Mouse (Mus musculus): ENCODE results near the gene Olfr561. TPM values are rescaled to one million over a fixed set of nuclear protein-coding genes. Genes with fewer than 3 reads are reported as not detected.

Gene Olfr561
- polyA plus RNA-seq (2014; fragmentation: Nextera tagmentation; extraction: Ambion mirVana) = not detected in 2 replicates

DNA sequence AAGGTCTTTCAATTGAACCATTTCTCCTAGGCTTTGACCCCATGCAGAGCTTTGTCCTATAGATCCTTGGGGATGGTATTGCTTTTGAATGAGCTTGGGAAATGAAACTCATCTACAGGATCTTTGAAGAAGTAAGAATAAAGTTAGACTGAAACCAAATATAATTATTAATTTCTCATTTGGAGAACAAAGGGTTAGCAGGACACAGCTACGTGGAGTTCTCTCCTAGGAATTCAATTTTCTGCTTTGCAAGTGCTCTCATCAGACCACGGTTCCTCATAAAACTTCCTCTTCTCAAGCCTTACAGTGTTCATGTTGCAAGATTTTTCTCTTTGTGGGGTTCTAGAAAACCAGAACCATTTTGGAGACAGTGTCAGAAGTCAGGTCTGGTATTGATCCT, at the start of gene Olfr561:
Gene Olfr561, plus strand, starts transcription at position 301 of the 400 bp plus-strand sequence.
- H3K27me3 ChIP-seq (ENCODE audit: control insufficient read depth, insufficient read depth, low read length) = no peaks in the 10 kb centered on the region
- no peaks in the 10 kb centered on the region for H3K9me3 ChIP-seq (replicated peaks; ENCODE audit: control insufficient read depth, low read length)
- WGBS (ENCODE audit: insufficient replicate concordance) = 75% methylated on average over 2 of the region's 2 CpGs
- H3K36me3 ChIP-seq (ENCODE audit: control insufficient read depth, insufficient read depth, low read length) = no peaks in the 10 kb centered on the region
- H3K4me1 ChIP-seq (ENCODE audit: control insufficient read depth, insufficient read depth, low read length) = no peaks in the 10 kb centered on the region
- no peak within 1 kb of the TSS for H3K4me3 ChIP-seq (ENCODE audit: low read depth, low read length)
- no peak within 1 kb of the TSS for H3K9ac ChIP-seq (ENCODE audit: low read depth, low read length)
- ATAC-seq (replicated peaks; ENCODE audit: insufficient number of reproducible peaks, low FRiP score, low TSS enrichment) = no peak
- H3K4me2 ChIP-seq = no peak within 1 kb of the TSS
- no peak within 1 kb of the TSS for H3K27ac ChIP-seq (ENCODE audit: low read depth, low read length)

DNA sequence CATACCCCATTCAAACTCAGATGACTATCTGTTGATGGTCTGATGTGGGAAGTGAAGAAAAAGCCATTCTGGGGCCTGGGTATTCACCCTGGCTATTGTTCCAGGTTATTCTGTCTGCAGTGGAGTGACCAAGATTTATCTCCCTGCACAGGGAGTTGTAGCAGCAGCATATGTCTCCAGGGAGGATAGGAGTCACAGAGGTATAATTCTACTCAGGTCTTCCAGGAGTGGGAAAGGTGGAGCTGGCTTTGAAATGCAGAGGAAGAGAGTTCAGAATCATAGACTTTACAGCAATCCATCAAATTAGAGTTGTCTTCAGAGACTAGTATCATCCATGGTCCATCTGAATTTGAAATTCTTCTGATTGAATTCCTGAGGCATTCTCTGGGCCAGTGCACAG, 43.6 kb upstream of the Olfr561 start, which contains the start of gene Olfr559:
Gene Olfr559, minus strand, starts transcription at position 101 of the 400 bp plus-strand sequence.
- H3K4me1 ChIP-seq (ENCODE audit: control insufficient read depth, insufficient read depth, low read length) = no peaks in the 10 kb centered on the region
- ATAC-seq (replicated peaks; ENCODE audit: insufficient number of reproducible peaks, low FRiP score, low TSS enrichment) = no peak
- H3K4me3 ChIP-seq (ENCODE audit: low read depth, low read length) = no peak within 1 kb of the TSS
- H3K9ac ChIP-seq (ENCODE audit: low read depth, low read length) = no peak within 1 kb of the TSS
- no peaks in the 10 kb centered on the region for H3K9me3 ChIP-seq (replicated peaks; ENCODE audit: control insufficient read depth, low read length)
- no peaks in the 10 kb centered on the region for H3K36me3 ChIP-seq (ENCODE audit: control insufficient read depth, insufficient read depth, low read length)
- no peak within 1 kb of the TSS for H3K27ac ChIP-seq (ENCODE audit: low read depth, low read length)
- H3K4me2 ChIP-seq = no peak within 1 kb of the TSS
- H3K27me3 ChIP-seq (ENCODE audit: control insufficient read depth, insufficient read depth, low read length) = no peaks in the 10 kb centered on the region

DNA sequence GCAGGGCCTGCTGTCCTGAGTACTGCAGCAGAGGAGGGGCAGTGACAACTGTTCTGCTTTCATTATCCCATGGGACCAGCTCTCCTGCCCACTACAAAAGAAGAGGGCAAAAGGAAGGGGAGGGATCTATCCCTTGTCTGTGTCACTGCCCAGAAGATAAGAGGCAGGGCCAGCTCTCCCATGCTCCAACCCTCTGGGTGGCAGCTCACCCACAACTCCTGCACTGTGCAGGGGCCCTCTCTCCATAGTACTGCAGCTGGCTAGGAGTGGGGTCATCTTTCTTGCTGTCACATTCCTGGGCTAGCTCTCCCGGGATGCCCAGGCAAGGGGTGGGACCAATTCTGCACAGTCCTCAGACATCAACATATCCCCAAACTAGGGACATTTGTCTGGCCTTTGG, 37.2 kb upstream of the Olfr561 start:
- Histone ChIP-seq H3K27ac (ENCODE audit: low read depth, low read length) (no peak overlapping the region), H3K4me1 (ENCODE audit: control insufficient read depth, insufficient read depth, low read length) (no peaks in the 10 kb centered on the region), H3K4me3 (ENCODE audit: low read depth, low read length) (no peak overlapping the region), H3K9ac (ENCODE audit: low read depth, low read length) (no peak overlapping the region), H3K9me3 (replicated peaks; ENCODE audit: control insufficient read depth, low read length) (no peaks in the 10 kb centered on the region), H3K27me3 (ENCODE audit: control insufficient read depth, insufficient read depth, low read length) (no peaks in the 10 kb centered on the region), H3K4me2 (no peak overlapping the region), H3K36me3 (ENCODE audit: control insufficient read depth, insufficient read depth, low read length) (no peaks in the 10 kb centered on the region)
- 38% methylated on average over 1 of the region's 1 CpGs for WGBS (ENCODE audit: insufficient replicate concordance)
- ATAC-seq (replicated peaks; ENCODE audit: insufficient number of reproducible peaks, low FRiP score, low TSS enrichment) = 0 out of 2 replicates have a peak, but pooled peaks have one; percentile 22

DNA sequence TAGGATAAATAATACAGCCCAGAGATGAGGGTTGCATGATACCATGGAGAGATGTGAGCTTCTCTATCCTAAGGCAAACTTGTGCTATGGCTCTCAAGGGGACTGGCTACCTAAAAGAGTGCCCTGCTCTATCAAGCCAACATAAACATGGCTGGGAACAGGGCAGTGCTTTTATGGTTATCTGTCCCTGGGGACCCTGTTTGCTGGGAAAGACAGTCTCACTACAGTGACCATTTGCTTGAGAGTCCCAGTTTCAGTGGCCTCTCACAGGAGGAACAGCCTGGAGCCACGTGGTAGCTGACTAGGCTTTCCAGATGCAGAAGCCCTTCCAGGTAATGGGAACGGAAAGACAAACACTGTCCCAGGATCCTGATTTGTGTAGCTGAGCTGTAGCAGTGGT, 33.3 kb upstream of the Olfr561 start:
- WGBS (ENCODE audit: insufficient replicate concordance) = 36% methylated on average over 2 of the region's 2 CpGs
- ATAC-seq (replicated peaks; ENCODE audit: insufficient number of reproducible peaks, low FRiP score, low TSS enrichment) = no peak
- no peaks in the 10 kb centered on the region for H3K36me3 ChIP-seq (ENCODE audit: control insufficient read depth, insufficient read depth, low read length)
- H3K27me3 ChIP-seq (ENCODE audit: control insufficient read depth, insufficient read depth, low read length) = no peaks in the 10 kb centered on the region
- no peak overlapping the region for H3K4me3 ChIP-seq (ENCODE audit: low read depth, low read length)
- H3K9me3 ChIP-seq (replicated peaks; ENCODE audit: control insufficient read depth, low read length) = no peaks in the 10 kb centered on the region
- H3K4me1 ChIP-seq (ENCODE audit: control insufficient read depth, insufficient read depth, low read length) = no peaks in the 10 kb centered on the region
- no peak overlapping the region for H3K27ac ChIP-seq (ENCODE audit: low read depth, low read length)
- H3K9ac ChIP-seq (ENCODE audit: low read depth, low read length) = no peak overlapping the region
- no peak overlapping the region for H3K4me2 ChIP-seq

DNA sequence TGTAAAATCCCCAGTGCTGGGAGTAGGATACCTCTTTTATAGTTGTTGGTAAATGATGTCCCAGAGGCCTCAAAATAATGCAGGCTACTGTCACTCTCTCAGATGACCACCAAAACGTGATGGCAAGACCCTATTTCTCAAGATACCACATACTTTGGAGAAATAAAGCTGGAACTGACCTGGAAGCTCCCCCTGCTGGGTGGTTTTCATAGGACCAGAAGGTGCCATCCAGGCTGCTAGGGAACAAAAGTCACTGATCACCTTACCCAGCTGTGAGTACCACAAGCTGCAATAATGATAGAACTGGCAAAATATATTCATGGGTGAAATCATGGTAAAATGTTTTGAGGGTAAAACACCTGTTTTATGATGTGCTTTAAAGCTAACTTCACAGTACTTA, 18.9 kb upstream of the Olfr561 start:
- H3K27ac ChIP-seq (ENCODE audit: low read depth, low read length) = no peak overlapping the region
- 6% methylated on average over 1 of the region's 1 CpGs for WGBS (ENCODE audit: insufficient replicate concordance)

DNA sequence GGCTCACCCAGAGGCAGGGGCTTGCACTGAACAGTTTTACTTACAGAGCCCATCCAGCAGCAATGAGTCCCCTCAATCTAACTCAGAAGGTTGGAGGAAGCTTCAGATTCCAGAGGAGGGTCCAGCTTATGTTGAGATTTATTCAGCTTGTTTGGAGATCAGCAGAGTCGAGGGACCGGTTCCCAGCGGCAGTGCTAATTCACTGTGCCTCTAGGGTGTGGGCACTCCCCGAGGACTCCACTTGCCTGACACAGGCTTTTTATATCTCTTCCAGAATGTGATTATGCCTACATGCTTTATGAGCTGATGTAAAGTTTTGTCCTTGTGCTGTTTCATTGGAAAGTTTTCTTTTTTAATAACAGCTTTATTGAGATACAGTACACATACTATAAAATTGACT, 11.8 kb upstream of the Olfr561 start, which contains the start of the genes Olfr560 and Olfr78:
Gene Olfr560, minus strand, starts transcription at position 101 of the 400 bp plus-strand sequence.
Gene Olfr78, minus strand, starts transcription at position 206 of the 400 bp plus-strand sequence.
- Histone ChIP-seq H3K36me3 (ENCODE audit: control insufficient read depth, insufficient read depth, low read length) (no peaks in the 10 kb centered on the region), H3K9ac (ENCODE audit: low read depth, low read length) (no peak within 1 kb of the TSS), H3K4me1 (ENCODE audit: control insufficient read depth, insufficient read depth, low read length) (no peaks in the 10 kb centered on the region), H3K27me3 (ENCODE audit: control insufficient read depth, insufficient read depth, low read length) (no peaks in the 10 kb centered on the region), H3K4me3 (ENCODE audit: low read depth, low read length) (no peak within 1 kb of the TSS), H3K9me3 (replicated peaks; ENCODE audit: control insufficient read depth, low read length) (no peaks in the 10 kb centered on the region), H3K4me2 (no peak within 1 kb of the TSS), H3K27ac (ENCODE audit: low read depth, low read length) (no peak within 1 kb of the TSS)
- no peak for ATAC-seq (replicated peaks; ENCODE audit: insufficient number of reproducible peaks, low FRiP score, low TSS enrichment)
- WGBS (ENCODE audit: insufficient replicate concordance) = 68% methylated on average over 4 of the region's 4 CpGs

More for the DNA sequence above, 18.9 kb upstream of the Olfr561 start:
- Histone ChIP-seq H3K4me3 (ENCODE audit: low read depth, low read length) (no peak overlapping the region), H3K4me2 (no peak overlapping the region), H3K9ac (ENCODE audit: low read depth, low read length) (no peak overlapping the region), H3K27me3 (ENCODE audit: control insufficient read depth, insufficient read depth, low read length) (no peaks in the 10 kb centered on the region), H3K4me1 (ENCODE audit: control insufficient read depth, insufficient read depth, low read length) (no peaks in the 10 kb centered on the region), H3K36me3 (ENCODE audit: control insufficient read depth, insufficient read depth, low read length) (no peaks in the 10 kb centered on the region), H3K9me3 (replicated peaks; ENCODE audit: control insufficient read depth, low read length) (no peaks in the 10 kb centered on the region)
- no peak for ATAC-seq (replicated peaks; ENCODE audit: insufficient number of reproducible peaks, low FRiP score, low TSS enrichment)

DNA sequence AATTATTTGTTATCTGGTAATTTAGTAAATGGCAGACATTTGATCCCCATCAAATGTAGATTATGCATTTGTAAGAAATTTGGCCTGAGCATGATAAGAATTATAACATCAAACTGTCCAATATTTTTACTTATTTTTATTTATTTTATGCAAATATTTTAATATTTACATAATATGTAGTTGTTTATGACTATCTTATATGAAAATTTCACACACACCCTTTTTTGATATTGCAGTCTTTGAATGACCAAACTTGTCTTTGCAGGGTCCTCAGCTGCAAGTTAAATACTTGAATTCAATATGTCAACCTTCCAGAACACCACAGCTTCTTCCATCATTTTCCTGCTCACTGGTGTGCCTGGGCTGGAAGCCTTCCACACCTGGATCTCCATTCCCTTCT, 32.2 kb downstream of the Olfr561 start, which contains the start of gene Olfr564:
Gene Olfr564, plus strand, starts transcription at position 301 of the 400 bp plus-strand sequence.
- no peak within 1 kb of the TSS for H3K9ac ChIP-seq (ENCODE audit: low read depth, low read length)
- H3K4me3 ChIP-seq (ENCODE audit: low read depth, low read length) = no peak within 1 kb of the TSS

More for the DNA sequence above, 32.2 kb downstream of the Olfr561 start, which contains the start of gene Olfr564:
- H3K27me3 ChIP-seq (ENCODE audit: control insufficient read depth, insufficient read depth, low read length) = no peaks in the 10 kb centered on the region
- no peaks in the 10 kb centered on the region for H3K4me1 ChIP-seq (ENCODE audit: control insufficient read depth, insufficient read depth, low read length)
- H3K27ac ChIP-seq (ENCODE audit: low read depth, low read length) = no peak within 1 kb of the TSS
- H3K36me3 ChIP-seq (ENCODE audit: control insufficient read depth, insufficient read depth, low read length) = no peaks in the 10 kb centered on the region
- no peak within 1 kb of the TSS for H3K4me2 ChIP-seq
- no peak for ATAC-seq (replicated peaks; ENCODE audit: insufficient number of reproducible peaks, low FRiP score, low TSS enrichment)
- H3K9me3 ChIP-seq (replicated peaks; ENCODE audit: control insufficient read depth, low read length) = no peaks in the 10 kb centered on the region

Other genes starting within 250 kb of the Olfr561 start
- gene Olfr547, start 236.5 kb upstream of the Olfr561 start, polyA plus RNA-seq (2014; fragmentation: Nextera tagmentation; extraction: Ambion mirVana) = not detected in 2 replicates
- gene Olfr548-ps1, start 230.3 kb upstream of the Olfr561 start, polyA plus RNA-seq (2014; fragmentation: Nextera tagmentation; extraction: Ambion mirVana) = not detected in 2 replicates
- gene Olfr549, start 221.4 kb upstream of the Olfr561 start, polyA plus RNA-seq (2014; fragmentation: Nextera tagmentation; extraction: Ambion mirVana) = not detected in 2 replicates
- gene Trim21, start 205.7 kb upstream of the Olfr561 start, polyA plus RNA-seq (2014; fragmentation: Nextera tagmentation; extraction: Ambion mirVana) = 0.63 and 0.73 TPM in 2 replicates
- gene Olfr550, start 199.8 kb upstream of the Olfr561 start, polyA plus RNA-seq (2014; fragmentation: Nextera tagmentation; extraction: Ambion mirVana) = not detected in 2 replicates
- not detected in 2 replicates for gene Olfr551, start 179.3 kb upstream of the Olfr561 start, polyA plus RNA-seq (2014; fragmentation: Nextera tagmentation; extraction: Ambion mirVana)
- not detected in 2 replicates for gene Olfr552, start 173.5 kb upstream of the Olfr561 start, polyA plus RNA-seq (2014; fragmentation: Nextera tagmentation; extraction: Ambion mirVana)
- not detected in 2 replicates for gene Olfr553, start 153.0 kb upstream of the Olfr561 start, polyA plus RNA-seq (2014; fragmentation: Nextera tagmentation; extraction: Ambion mirVana)
- gene Olfr554, start 132.8 kb upstream of the Olfr561 start, polyA plus RNA-seq (2014; fragmentation: Nextera tagmentation; extraction: Ambion mirVana) = not detected in 2 replicates
- not detected in 2 replicates for gene Olfr555, start 112.4 kb upstream of the Olfr561 start, polyA plus RNA-seq (2014; fragmentation: Nextera tagmentation; extraction: Ambion mirVana)
- gene Olfr556, start 106.3 kb upstream of the Olfr561 start, polyA plus RNA-seq (2014; fragmentation: Nextera tagmentation; extraction: Ambion mirVana) = not detected in 2 replicates
- 14.0 and 16.5 TPM in 2 replicates for gene Trim68, start 83.9 kb upstream of the Olfr561 start, polyA plus RNA-seq (2014; fragmentation: Nextera tagmentation; extraction: Ambion mirVana)
- not detected in 2 replicates for gene Olfr557, start 75.3 kb upstream of the Olfr561 start, polyA plus RNA-seq (2014; fragmentation: Nextera tagmentation; extraction: Ambion mirVana)
- not detected in 2 replicates for gene Olfr558, start 69.0 kb upstream of the Olfr561 start, polyA plus RNA-seq (2014; fragmentation: Nextera tagmentation; extraction: Ambion mirVana)
- gene Olfr33, start 52.2 kb upstream of the Olfr561 start, polyA plus RNA-seq (2014; fragmentation: Nextera tagmentation; extraction: Ambion mirVana) = not detected in 2 replicates
- gene Olfr559, start 43.7 kb upstream of the Olfr561 start, polyA plus RNA-seq (2014; fragmentation: Nextera tagmentation; extraction: Ambion mirVana) = not detected in 2 replicates
- not detected in 2 replicates for gene Olfr560, start 11.9 kb upstream of the Olfr561 start, polyA plus RNA-seq (2014; fragmentation: Nextera tagmentation; extraction: Ambion mirVana)
- 0.10 TPM in 1 of 2 replicates, not detected in the other for gene Olfr78, start 11.8 kb upstream of the Olfr561 start, polyA plus RNA-seq (2014; fragmentation: Nextera tagmentation; extraction: Ambion mirVana)
- gene Olfr564, start 32.3 kb downstream of the Olfr561 start, polyA plus RNA-seq (2014; fragmentation: Nextera tagmentation; extraction: Ambion mirVana) = not detected in 2 replicates
- not detected in 2 replicates for gene Olfr566, start 87.5 kb downstream of the Olfr561 start, polyA plus RNA-seq (2014; fragmentation: Nextera tagmentation; extraction: Ambion mirVana)
- gene Olfr568, start 105.9 kb downstream of the Olfr561 start, polyA plus RNA-seq (2014; fragmentation: Nextera tagmentation; extraction: Ambion mirVana) = not detected in 2 replicates
- gene Olfr569, start 119.7 kb downstream of the Olfr561 start, polyA plus RNA-seq (2014; fragmentation: Nextera tagmentation; extraction: Ambion mirVana) = not detected in 2 replicates
- gene Olfr570, start 123.4 kb downstream of the Olfr561 start, polyA plus RNA-seq (2014; fragmentation: Nextera tagmentation; extraction: Ambion mirVana) = not detected in 2 replicates
- not detected in 2 replicates for gene Olfr571, start 146.3 kb downstream of the Olfr561 start, polyA plus RNA-seq (2014; fragmentation: Nextera tagmentation; extraction: Ambion mirVana)
- gene Olfr572, start 153.2 kb downstream of the Olfr561 start, polyA plus RNA-seq (2014; fragmentation: Nextera tagmentation; extraction: Ambion mirVana) = not detected in 2 replicates
- gene Olfr573-ps1, start 171.4 kb downstream of the Olfr561 start, polyA plus RNA-seq (2014; fragmentation: Nextera tagmentation; extraction: Ambion mirVana) = not detected in 2 replicates
- gene Olfr574, start 177.2 kb downstream of the Olfr561 start, polyA plus RNA-seq (2014; fragmentation: Nextera tagmentation; extraction: Ambion mirVana) = not detected in 2 replicates
- not detected in 2 replicates for gene Olfr575, start 187.6 kb downstream of the Olfr561 start, polyA plus RNA-seq (2014; fragmentation: Nextera tagmentation; extraction: Ambion mirVana)
- not detected in 2 replicates for gene Olfr576, start 191.4 kb downstream of the Olfr561 start, polyA plus RNA-seq (2014; fragmentation: Nextera tagmentation; extraction: Ambion mirVana)
- not detected in 2 replicates for gene Olfr577, start 204.7 kb downstream of the Olfr561 start, polyA plus RNA-seq (2014; fragmentation: Nextera tagmentation; extraction: Ambion mirVana)
- not detected in 2 replicates for gene Olfr578, start 218.1 kb downstream of the Olfr561 start, polyA plus RNA-seq (2014; fragmentation: Nextera tagmentation; extraction: Ambion mirVana)

All from heart, embryonic 11.5 days (tissue).